Mouse (Mus musculus): Measurements from ENCODE around the gene Nt5c3b. TPM values are rescaled to one million over a fixed set of nuclear protein-coding genes. Genes with fewer than 3 reads are reported as not detected.

The Nt5c3b gene
- polyA plus RNA-seq, 1 experiment from 2014 or later, result 92.6 TPM

DNA sequence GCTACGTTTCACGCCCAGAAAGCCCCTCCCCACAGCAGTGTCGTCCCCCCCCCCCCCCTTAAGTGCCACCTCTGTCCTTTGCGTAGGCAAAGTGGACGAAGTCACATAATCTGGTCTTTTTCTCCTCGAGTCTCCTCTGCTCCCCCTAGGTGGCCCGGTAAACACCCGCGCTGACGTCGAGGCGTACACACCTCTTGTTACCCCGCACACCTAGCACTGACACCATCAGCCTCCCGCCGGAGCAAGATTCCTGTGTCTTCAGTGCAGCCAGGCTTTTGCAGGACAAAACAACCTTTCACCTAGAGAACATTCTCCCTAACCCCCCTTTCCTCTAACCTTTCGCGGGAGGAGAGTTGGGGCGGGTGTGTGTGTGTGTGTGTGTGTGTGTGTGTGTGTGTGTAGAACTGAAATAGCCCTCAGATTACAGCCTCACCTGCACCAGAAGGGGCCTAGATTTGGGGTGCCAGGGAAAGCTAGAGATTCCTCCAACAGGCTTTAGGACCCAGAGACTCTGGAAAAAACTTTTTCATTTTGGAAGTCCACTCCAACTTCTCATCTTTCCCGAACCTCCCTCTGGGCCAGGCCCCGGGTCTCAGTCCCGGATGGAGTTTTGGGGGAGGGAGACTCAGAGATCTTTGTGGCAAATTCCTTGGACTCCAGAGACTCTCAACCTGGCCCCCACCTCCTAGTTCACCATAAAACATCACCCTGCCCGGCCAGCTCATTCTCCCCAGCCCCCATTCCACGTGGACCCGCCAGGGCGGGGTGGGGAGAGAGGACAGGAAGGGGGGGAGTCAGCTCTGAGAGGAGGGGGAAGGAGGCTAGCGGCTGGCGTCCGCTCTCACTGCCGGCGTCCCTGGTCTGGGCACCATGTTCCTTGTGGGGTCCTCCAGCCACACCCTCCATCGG is 26.4 kb downstream of the Nt5c3b start, which contains the start of gene Fkbp10:
Fkbp10 (plus strand) TSS at position 784 of the 909 bp plus-strand sequence.
- no peaks in the 10 kb centered on the region for H3K36me3 ChIP-seq (ENCODE audit: control insufficient read depth, insufficient read depth, low read length)
- H3K4me1 ChIP-seq (replicated peaks; ENCODE audit: control insufficient read depth, insufficient read depth, low read length), result no peaks in the 10 kb centered on the region
- H3K9me3 ChIP-seq (ENCODE audit: control insufficient read depth, low read length), result no peaks in the 10 kb centered on the region
- peak within 1 kb of the TSS; percentile 65 for H3K4me2 ChIP-seq (replicated peaks; ENCODE audit: low read depth, low read length)
- peak within 1 kb of the TSS; percentile 65 for H3K9ac ChIP-seq (ENCODE audit: low read depth, low read length)
- H3K27ac ChIP-seq (ENCODE audit: low read depth, low read length), result peak within 1 kb of the TSS; percentile 40; the same call in 1 of the 2 replicates
- peak within 1 kb of the TSS; percentile 54 for H3K4me3 ChIP-seq (ENCODE audit: low read depth, low read length)
- H3K27me3 ChIP-seq (ENCODE audit: control insufficient read depth, insufficient read depth, low read length), result peaks cover 8% of the 10 kb centered on the region; the same call in 1 of the 2 replicates
- ATAC-seq (ENCODE audit: low FRiP score) (no peak; the same call in 1 of the 2 replicates), DNase-seq (ENCODE audit: low spot score) (peak; percentile 61)
- WGBS, result 0% methylated on average over 31 of the region's 31 CpGs

DNA sequence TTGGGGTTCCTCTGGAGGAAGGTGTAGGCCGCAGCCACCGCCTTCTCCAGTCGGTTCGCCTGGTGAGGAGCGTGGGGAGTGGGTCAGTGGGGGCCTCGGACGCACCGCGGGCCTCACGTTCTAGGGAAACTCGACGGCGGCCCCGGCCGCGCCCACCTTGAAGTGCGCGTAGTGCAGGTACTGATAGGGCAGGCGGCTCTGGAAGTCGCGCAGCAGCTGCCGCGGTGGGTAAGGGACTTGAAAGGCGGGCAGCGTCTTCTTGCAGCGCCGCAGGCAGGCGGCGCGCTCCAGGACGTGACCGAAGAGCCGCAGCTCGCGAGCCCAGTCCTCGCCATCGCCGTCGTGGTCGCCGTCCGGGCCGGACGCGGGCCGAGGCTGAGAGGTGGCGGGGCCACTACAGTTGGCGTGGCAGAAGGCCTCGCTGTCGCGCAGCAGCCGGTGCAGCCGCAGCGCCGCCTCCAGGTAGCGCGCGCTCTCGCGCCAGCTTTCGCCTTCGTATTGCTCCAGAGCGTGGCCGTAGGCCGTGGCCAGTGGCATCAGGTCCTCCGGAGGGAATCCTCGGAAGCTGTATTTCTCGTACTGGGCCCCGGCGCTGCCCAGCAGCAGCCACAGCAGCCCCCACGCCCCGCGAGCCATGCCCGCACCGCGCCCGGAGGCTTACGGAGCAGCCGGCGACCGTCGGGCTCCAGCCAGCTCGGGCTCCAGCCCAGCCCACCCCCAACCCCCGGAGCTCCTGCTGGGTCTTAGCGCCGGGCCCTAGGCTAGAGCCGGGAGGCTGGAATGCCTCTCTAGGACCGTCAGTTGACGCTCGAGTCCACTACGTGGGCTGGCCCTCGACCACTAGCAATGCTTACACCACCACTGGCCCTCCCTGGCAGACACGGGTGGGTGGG is 27.3 kb downstream of the Nt5c3b start, which contains the start of gene P3h4:
P3h4 (minus strand) TSS at position 816 of the 893 bp plus-strand sequence.
- DNase-seq (ENCODE audit: low spot score) (peak; percentile 89), ATAC-seq (ENCODE audit: low FRiP score) (peak; percentile 91)
- Histone ChIP-seq H3K4me2 (replicated peaks; ENCODE audit: low read depth, low read length) (peak within 1 kb of the TSS; percentile 65), H3K4me3 (ENCODE audit: low read depth, low read length) (peak within 1 kb of the TSS; percentile 54), H3K4me1 (replicated peaks; ENCODE audit: control insufficient read depth, insufficient read depth, low read length) (no peaks in the 10 kb centered on the region), H3K9me3 (ENCODE audit: control insufficient read depth, low read length) (no peaks in the 10 kb centered on the region), H3K36me3 (ENCODE audit: control insufficient read depth, insufficient read depth, low read length) (no peaks in the 10 kb centered on the region), H3K9ac (ENCODE audit: low read depth, low read length) (peak within 1 kb of the TSS; percentile 65), H3K27ac (ENCODE audit: low read depth, low read length) (peak within 1 kb of the TSS; percentile 40; the same call in 1 of the 2 replicates), H3K27me3 (ENCODE audit: control insufficient read depth, insufficient read depth, low read length) (peaks cover 8% of the 10 kb centered on the region; the same call in 1 of the 2 replicates)
- under 1% methylated on average over 88 of the region's 93 CpGs for WGBS

DNA sequence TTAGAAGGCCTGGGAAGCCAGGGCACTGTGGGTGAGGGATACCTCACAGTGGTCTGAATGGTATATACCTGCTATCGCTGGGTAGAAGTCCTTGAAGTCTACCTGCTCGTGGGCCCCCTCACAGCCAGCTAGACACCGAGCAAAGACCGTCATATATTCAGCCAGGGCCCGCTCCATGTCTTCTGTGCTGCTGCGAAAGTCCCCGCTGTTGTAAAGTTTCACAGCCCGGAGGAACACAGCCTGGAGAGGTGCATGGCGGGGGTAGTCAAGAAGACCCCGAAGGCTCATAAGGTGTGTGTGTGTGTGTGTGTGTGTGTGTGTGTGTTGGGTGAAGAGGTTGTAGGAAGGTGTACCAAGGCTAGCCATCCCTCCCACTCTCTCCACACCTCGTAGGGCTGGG is 28.1 kb downstream of the Nt5c3b start:
- peak overlapping the region; percentile 65 for H3K4me2 ChIP-seq (replicated peaks; ENCODE audit: low read depth, low read length)
- DNase-seq (ENCODE audit: low spot score) (no peak), ATAC-seq (ENCODE audit: low FRiP score) (no peak)
- H3K4me1 ChIP-seq (replicated peaks; ENCODE audit: control insufficient read depth, insufficient read depth, low read length), result no peaks in the 10 kb centered on the region
- H3K9me3 ChIP-seq (ENCODE audit: control insufficient read depth, low read length), result no peaks in the 10 kb centered on the region
- 80% methylated on average over 11 of the region's 11 CpGs for WGBS
- peak overlapping the region; percentile 65; the same call in 1 of the 2 replicates for H3K9ac ChIP-seq (ENCODE audit: low read depth, low read length)
- no peak overlapping the region for H3K27ac ChIP-seq (ENCODE audit: low read depth, low read length)
- peak overlapping the region; percentile 54 for H3K4me3 ChIP-seq (ENCODE audit: low read depth, low read length)
- H3K27me3 ChIP-seq (ENCODE audit: control insufficient read depth, insufficient read depth, low read length), result peaks cover 8% of the 10 kb centered on the region; the same call in 1 of the 2 replicates
- no peaks in the 10 kb centered on the region for H3K36me3 ChIP-seq (ENCODE audit: control insufficient read depth, insufficient read depth, low read length)

DNA sequence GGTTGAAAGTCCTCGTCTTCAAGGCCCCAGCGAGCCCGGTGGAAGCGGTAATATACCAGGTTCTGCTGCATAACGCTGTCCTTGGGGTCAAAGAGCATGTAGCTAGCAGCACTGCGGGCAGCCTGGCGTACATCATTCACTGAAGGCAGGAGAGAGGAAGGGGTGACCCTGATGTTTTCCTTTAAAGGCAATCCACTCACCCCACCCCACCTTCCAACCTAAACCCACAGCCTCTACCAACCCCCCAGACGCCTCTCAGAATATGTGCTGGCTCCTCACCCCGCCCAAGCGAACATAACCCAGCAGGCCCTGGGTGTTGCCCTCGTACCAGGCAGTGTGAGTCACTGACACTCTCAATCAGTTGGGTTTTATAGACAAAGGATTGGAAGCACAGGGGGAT is 29.9 kb downstream of the Nt5c3b start:
- Histone ChIP-seq H3K9me3 (ENCODE audit: control insufficient read depth, low read length) (no peaks in the 10 kb centered on the region), H3K4me1 (replicated peaks; ENCODE audit: control insufficient read depth, insufficient read depth, low read length) (no peaks in the 10 kb centered on the region), H3K4me2 (replicated peaks; ENCODE audit: low read depth, low read length) (no peak overlapping the region), H3K36me3 (ENCODE audit: control insufficient read depth, insufficient read depth, low read length) (no peaks in the 10 kb centered on the region), H3K9ac (ENCODE audit: low read depth, low read length) (no peak overlapping the region), H3K27me3 (ENCODE audit: control insufficient read depth, insufficient read depth, low read length) (peaks cover 8% of the 10 kb centered on the region; the same call in 1 of the 2 replicates), H3K27ac (ENCODE audit: low read depth, low read length) (no peak overlapping the region), H3K4me3 (ENCODE audit: low read depth, low read length) (no peak overlapping the region)
- DNase-seq (ENCODE audit: low spot score) (no peak), ATAC-seq (ENCODE audit: low FRiP score) (no peak)
- WGBS, result 86% methylated on average over 11 of the region's 11 CpGs

- H3K9me3 ChIP-seq (ENCODE audit: control insufficient read depth, low read length), result no peaks in the 10 kb centered on the region
- no peaks in the 10 kb centered on the region for H3K36me3 ChIP-seq (ENCODE audit: control insufficient read depth, insufficient read depth, low read length)
- no peaks in the 10 kb centered on the region for H3K27me3 ChIP-seq (ENCODE audit: control insufficient read depth, insufficient read depth, low read length)
- H3K4me1 ChIP-seq (replicated peaks; ENCODE audit: control insufficient read depth, insufficient read depth, low read length), result no peaks in the 10 kb centered on the region
- ATAC-seq (ENCODE audit: low FRiP score) (no peak), DNase-seq (ENCODE audit: low spot score) (no peak)
- WGBS, result 84% methylated on average over 3 of the region's 3 CpGs
- no peak overlapping the region for H3K27ac ChIP-seq (ENCODE audit: low read depth, low read length)
- H3K4me2 ChIP-seq (replicated peaks; ENCODE audit: low read depth, low read length), result no peak overlapping the region
- H3K9ac ChIP-seq (ENCODE audit: low read depth, low read length), result no peak overlapping the region
- H3K4me3 ChIP-seq (ENCODE audit: low read depth, low read length), result no peak overlapping the region
Observed at GRCm38 (mm10) chr11:100409686-100410085, 31.9 kb downstream of the Nt5c3b start.

- Histone ChIP-seq H3K36me3 (ENCODE audit: control insufficient read depth, insufficient read depth, low read length) (no peaks in the 10 kb centered on the region), H3K4me3 (ENCODE audit: low read depth, low read length) (no peak overlapping the region), H3K9ac (ENCODE audit: low read depth, low read length) (no peak overlapping the region), H3K27me3 (ENCODE audit: control insufficient read depth, insufficient read depth, low read length) (no peaks in the 10 kb centered on the region), H3K9me3 (ENCODE audit: control insufficient read depth, low read length) (no peaks in the 10 kb centered on the region), H3K27ac (ENCODE audit: low read depth, low read length) (no peak overlapping the region), H3K4me1 (replicated peaks; ENCODE audit: control insufficient read depth, insufficient read depth, low read length) (no peaks in the 10 kb centered on the region), H3K4me2 (replicated peaks; ENCODE audit: low read depth, low read length) (no peak overlapping the region)
- DNase-seq (ENCODE audit: low spot score) (no peak), ATAC-seq (ENCODE audit: low FRiP score) (no peak)
- WGBS, result 96% methylated on average over 12 of the region's 12 CpGs
Observed at GRCm38 (mm10) chr11:100408835-100409462, 32.7 kb downstream of the Nt5c3b start.

GRCm38 (mm10) chr11:100408076-100408834 is 33.4 kb downstream of the Nt5c3b start:
- Histone ChIP-seq H3K4me1 (replicated peaks; ENCODE audit: control insufficient read depth, insufficient read depth, low read length) (no peaks in the 10 kb centered on the region), H3K27ac (ENCODE audit: low read depth, low read length) (no peak overlapping the region), H3K9me3 (ENCODE audit: control insufficient read depth, low read length) (no peaks in the 10 kb centered on the region), H3K27me3 (ENCODE audit: control insufficient read depth, insufficient read depth, low read length) (no peaks in the 10 kb centered on the region), H3K4me3 (ENCODE audit: low read depth, low read length) (no peak overlapping the region), H3K36me3 (ENCODE audit: control insufficient read depth, insufficient read depth, low read length) (no peaks in the 10 kb centered on the region), H3K9ac (ENCODE audit: low read depth, low read length) (no peak overlapping the region), H3K4me2 (replicated peaks; ENCODE audit: low read depth, low read length) (no peak overlapping the region)
- ATAC-seq (ENCODE audit: low FRiP score) (no peak), DNase-seq (ENCODE audit: low spot score) (peak; percentile 75)
- whole genome bisulfite sequencing, result 49% methylated on average over 10 of the region's 10 CpGs
